Mouse (Mus musculus) liver, embryonic 14.5 days (tissue): Measurements from ENCODE around the gene Tspan12.

Source experiments
- CTCF ChIP-seq: IDR thresholded peaks from 2 replicates; pipeline ENCODE4 v1.5.1; 2016; ENCODE audit warnings: antibody characterized with exemption, low read depth, control low read depth
- EP300 ChIP-seq: IDR thresholded peaks from 2 replicates; pipeline ENCODE4 v1.6.1; 2016; ENCODE audit warnings: antibody characterized with exemption, low read depth

GRCm38 (mm10) chr6:21794337-21795071, 57.8 kb downstream of the Tspan12 start:
- TF ChIP-seq CTCF, result no peak
- TF ChIP-seq EP300, result no peak
